Mouse (Mus musculus): ENCODE measurements around the gene Mapre1.
"Not testable (repeated sequence)": the region's sequence is repeated elsewhere in the genome, so short reads cannot be mapped to it uniquely, and the experiment has no call there.

Mapre1 gene

DNA sequence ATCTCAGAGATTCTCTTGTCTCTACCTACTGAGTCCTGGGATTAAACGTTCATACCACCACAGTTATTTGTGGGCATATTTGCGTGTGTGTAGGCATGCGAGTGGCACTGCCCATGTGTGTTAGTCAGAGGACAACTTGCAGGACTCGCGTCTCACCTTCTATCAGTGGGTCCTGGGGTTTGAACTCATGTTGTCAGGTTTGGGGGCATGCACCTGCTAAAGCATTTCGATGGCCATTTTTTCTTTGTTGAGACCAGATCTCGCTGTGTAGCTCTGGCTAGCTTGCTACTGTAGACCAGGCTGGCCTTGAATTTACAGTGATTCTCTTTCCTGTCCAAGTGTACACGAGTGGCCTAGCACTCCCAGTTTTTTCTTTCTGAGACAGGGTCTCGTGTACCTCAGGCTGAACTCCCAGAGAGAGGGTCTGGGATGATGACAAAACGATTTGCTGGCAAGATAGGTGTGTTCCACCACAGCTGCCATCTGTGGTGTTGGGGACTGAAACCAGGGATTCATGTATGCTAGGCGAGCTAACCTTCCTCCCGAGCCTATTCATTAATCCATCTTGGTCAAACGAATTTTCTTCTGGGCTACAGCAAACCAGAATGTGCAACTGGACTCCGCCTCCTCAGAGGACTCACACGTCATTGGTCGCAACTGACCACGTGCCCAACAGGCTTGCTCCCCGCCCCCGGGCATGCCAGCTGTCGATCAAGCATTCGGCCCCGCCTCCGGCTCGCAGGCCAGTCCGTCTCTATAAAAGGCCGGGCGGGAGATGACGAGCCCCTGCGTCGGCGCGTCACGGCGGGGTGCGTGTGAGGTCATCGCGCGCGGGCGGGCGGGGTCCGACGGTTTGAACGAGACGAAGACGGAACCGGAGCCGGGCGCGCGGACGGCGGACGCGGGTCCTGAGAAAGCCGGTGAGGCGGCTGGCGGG, at the start of gene Mapre1:
TSS of gene Mapre1 (plus strand) at position 775 of the 937 bp plus-strand sequence.
- peak; percentile 99 for DNase-seq (ENCODE audit: low spot score)

GRCm38 (mm10) chr2:153693413-153693812, 47.7 kb upstream of the Mapre1 start:
- not testable (repeated sequence) for DNase-seq (ENCODE audit: low spot score)

- DNase-seq (ENCODE audit: low spot score): peak; percentile 36
Observed at GRCm38 (mm10) chr2:153694462-153695085, 46.5 kb upstream of the Mapre1 start.

- DNase-seq (ENCODE audit: low spot score): no peak
Observed at GRCm38 (mm10) chr2:153696352-153696751, 44.7 kb upstream of the Mapre1 start, which contains the start of gene Dnmt3c. Gene Dnmt3c (plus strand): TSS chr2:153696652.

DNA sequence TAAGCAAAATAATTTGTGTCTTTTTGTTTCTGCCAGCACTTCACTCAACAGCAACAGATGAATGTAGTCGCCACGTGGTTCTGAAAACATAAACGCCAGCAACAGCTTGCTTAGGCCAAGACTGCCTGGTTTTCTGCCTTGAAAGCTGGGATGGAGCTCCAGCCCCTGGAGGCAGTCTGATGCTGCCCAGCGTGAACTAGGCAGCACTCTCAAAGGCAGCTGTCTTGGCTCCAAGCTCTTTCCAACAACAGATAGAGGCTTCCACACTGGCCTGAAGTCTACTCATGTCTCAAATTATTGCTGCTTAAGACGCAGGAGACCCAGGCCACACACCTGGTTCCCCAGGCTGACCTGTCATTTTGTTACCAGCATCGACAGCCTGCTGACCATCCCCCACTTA, 37.7 kb upstream of the Mapre1 start:
- no peak for DNase-seq (ENCODE audit: low spot score)

- DNase-seq (ENCODE audit: low spot score): no peak
Observed at GRCm38 (mm10) chr2:153710701-153711330, 30.3 kb upstream of the Mapre1 start.

DNA sequence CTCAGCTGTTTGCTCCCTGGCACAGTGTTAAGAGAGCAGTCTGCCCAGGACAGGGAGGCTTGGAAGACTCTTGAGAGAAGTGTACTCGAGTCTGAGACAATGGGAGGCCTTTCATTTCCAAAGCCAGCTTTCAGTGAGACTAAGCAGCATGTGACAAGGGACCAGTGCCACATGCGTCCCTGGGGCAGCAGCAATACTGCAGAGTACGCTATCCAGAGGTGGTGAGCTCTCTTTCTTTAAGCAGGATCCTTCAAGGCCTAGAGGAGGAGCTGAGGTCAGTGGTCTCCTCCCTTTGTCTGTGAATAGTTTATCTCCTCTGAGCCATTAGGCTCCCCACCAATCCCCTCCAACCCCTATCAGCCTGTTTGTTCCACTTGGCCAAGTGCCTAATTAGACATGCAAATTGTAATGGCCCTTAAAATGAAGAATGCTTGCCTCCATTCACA, 28.4 kb upstream of the Mapre1 start:
- DNase-seq (ENCODE audit: low spot score): no peak

GRCm38 (mm10) chr2:153713227-153713626, 27.8 kb upstream of the Mapre1 start:
- peak; percentile 12 for DNase-seq (ENCODE audit: low spot score)

DNA sequence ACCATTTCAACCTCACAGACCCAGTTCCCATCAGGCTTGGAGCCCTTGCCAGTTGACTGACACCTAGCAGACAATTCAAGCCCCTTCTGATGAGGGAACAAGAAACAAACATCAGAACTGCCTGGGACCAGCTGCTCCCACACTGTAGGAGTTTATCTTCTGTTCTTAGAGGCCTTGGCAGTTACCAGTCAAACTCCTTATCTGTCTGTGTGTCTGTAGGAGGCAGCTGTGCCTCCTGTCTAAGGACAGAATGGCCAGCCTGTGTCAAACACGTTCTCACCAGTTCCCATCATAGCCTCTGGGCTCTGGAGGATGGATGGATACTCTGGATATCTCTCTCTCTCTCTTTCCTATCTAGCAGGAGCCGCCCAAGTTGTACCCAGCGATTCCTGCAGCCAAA, 23.2 kb upstream of the Mapre1 start:
- not testable (repeated sequence) for DNase-seq (ENCODE audit: low spot score)

DNA sequence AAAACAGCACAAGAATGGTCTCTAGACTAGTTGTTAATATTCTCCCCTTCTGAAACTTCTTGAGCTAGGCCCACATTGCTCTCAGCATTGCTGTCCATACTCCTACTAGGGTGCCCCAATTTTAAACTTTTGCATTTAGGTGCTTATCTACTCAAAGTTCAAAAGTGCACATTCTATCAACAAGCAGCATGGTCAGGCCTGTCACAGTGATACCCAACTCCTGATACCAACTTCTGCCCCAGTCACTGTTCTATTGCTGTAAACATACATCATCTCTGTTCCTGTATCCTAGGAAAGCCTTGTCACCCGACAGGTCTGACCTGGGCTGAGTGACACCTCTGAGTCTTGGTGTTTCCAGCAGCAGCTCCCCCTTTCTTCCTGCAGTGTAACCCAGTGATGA, 18.0 kb upstream of the Mapre1 start:
- no peak for DNase-seq (ENCODE audit: low spot score)

GRCm38 (mm10) chr2:153724424-153724823, 16.6 kb upstream of the Mapre1 start:
- no peak for DNase-seq (ENCODE audit: low spot score)

DNA sequence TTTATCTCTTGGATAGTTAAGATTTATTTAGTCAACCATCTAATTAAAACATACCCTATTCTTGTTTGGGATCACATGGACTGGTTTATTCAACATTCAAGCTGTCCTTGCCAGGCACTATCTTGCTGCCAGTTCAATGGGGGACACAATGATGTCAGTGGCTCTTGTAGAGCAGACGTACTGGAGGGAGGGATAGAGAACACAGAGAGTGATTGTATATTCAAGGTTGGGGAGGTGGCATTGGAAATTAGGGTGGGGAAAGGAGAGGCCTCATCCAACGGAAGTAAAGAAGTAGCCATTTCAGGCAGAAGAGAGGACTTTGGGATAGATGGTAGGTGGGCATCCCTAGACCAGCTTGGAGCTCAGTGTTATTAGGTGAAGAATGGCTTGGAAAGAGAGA, 16.2 kb upstream of the Mapre1 start:
- no peak for DNase-seq (ENCODE audit: low spot score)

DNA sequence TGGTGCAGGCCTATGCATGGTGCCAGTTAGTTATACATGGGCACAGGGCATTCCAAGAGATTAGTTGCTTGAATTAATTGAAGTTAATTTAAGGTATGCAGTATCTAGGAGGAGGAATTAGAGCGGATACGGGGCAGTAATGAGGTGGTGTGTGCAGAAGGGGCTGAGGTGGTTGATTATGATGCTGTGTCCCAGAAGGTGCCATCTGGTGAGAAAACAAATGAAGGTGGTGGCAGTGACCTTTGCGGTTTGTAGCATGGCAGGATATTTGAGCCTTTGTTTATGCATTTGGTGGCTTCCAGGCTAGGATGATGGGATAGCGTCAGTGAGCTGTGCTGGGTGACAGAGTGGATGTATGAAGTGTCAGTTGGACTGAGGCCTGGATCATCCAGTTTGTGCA, 15.8 kb upstream of the Mapre1 start:
- no peak for DNase-seq (ENCODE audit: low spot score)

GRCm38 (mm10) chr2:153734033-153734432, 7.0 kb upstream of the Mapre1 start:
- no peak for DNase-seq (ENCODE audit: low spot score)

- DNase-seq (ENCODE audit: low spot score): no peak
Observed at GRCm38 (mm10) chr2:153741437-153742065, 477 bp downstream of the Mapre1 start.

GRCm38 (mm10) chr2:153747994-153748393, 6.9 kb downstream of the Mapre1 start:
- DNase-seq (ENCODE audit: low spot score): no peak

GRCm38 (mm10) chr2:153750363-153750762, 9.3 kb downstream of the Mapre1 start:
- no peak for DNase-seq (ENCODE audit: low spot score)

- no peak for DNase-seq (ENCODE audit: low spot score)
Observed at GRCm38 (mm10) chr2:153762121-153762520, 21.0 kb downstream of the Mapre1 start.

DNA sequence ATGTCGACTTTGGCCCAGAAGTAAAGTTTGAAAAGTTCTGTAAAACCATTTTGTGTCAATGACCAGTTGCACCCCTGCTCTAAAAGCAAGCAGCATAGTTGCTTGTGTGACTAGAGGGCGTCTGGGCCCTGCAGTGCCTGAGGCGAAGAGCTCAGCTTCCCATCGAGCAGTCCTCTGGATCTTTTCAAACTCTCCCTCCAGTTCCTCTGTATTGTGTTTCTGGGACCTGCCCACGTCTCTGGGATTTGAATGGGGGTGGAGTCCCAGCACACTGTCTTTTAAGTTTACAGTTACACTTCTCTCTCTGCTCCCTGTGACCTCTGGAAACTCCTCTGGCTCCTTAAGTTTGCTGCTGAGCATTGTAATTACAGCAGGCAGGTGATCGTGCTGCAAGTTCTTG, 26.4 kb downstream of the Mapre1 start:
- DNase-seq (ENCODE audit: low spot score): no peak

DNA sequence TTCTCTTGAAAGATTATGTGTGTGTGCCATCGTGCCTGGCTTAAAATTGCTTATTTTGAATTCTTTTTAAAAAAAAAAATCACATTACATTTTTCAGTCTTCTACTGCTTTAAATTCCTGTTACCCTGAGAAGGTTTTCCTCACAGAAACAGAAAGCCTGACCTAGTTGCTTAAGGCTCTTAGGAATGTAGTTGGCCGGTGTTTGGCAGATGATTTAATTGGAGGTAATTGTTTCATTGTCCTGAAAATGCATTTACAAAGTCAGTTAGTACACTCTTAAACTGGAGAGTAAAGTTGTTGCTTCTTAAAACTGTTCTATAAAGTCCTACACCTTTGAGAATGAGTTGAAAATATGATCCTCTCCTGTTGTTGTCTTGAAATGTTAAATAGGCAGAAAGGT, 27.8 kb downstream of the Mapre1 start:
- no peak for DNase-seq (ENCODE audit: low spot score)

DNA sequence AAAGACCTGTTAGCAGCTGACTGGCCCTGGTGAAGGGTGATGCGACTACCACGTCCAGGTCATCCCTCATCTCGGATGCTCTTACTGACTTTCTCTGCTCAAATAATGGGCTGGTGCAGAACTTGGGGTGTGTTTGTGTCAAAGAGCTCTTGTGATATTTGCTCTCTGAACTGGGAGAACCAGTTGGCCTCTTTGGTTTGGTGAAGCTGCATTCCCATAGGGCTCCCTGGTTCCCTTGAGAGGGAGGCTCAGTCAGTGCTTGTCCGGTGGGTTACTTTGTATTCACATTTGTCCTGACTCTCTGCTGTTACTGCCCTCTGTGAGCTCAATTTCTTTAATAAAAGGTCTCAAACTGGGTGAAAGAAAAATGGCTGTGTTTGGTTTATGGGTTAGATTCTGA, 31.9 kb downstream of the Mapre1 start:
- DNase-seq (ENCODE audit: low spot score): no peak

DNA sequence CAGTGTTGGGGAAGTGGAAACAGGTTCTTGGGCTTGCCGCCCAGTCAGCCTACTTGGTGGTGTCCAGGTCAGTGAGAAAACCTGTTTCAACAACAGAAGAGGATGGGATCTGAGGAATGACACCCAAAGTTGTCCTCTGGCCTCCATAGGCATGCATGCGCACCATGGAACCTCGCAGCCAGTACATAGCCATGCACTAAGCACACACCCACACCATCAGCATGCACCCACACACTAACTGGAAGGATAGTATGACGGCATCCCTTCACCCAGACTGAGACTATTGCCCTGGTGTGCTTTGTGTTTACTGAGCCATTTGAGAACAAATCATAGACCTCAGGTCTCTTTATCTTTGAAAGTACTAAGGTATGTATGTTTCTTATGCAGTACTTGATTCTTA, 34.4 kb downstream of the Mapre1 start:
- no peak for DNase-seq (ENCODE audit: low spot score)
